Mouse (Mus musculus): Measurements from ENCODE around the gene Aaas.

The Aaas gene

DNA sequence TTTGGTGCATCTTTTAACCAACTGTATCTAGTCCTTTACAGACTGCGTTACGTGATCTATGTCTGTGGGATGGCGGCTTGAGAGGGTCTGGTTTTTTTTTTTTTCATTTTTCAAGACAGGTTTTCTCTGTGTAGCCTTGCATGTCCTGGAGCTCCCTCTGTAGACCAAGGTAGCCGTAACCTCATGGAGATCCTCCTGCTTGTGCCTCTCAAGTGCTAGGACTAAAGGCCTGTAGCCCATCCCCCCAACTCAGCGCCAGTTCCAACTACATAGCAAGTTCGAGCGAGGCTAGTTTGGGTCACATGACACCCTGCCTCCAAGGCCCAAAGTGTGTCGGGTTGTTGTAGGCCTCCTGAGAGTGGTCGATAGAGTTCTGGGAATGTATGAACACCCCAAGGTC lies 41.9 kb downstream of the Aaas start:
- DNase-seq (ENCODE audit: low spot score in 2 of 2), result no peak

DNA sequence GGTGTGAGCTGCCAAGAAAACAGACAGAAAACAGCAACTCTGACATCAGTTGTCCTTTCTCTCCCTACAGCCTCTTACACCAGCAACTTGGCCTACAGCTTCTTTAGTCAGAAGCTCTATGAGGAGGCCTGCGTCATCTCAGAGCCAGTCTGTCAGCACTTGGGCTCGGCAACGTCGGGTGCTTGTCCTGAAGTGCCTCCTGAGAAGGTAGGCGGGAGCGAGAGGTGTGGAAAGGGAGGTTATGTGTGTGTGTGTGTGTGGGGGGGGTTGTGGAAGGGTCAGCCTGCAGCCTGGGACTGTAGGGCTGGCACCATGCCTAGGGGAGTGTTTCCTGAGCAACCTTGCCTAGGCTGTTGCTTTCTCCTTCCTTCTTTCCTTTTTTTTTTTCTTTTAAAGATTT lies 48.0 kb downstream of the Aaas start:
- DNase-seq (ENCODE audit: low spot score in 2 of 2), result no peak

DNA sequence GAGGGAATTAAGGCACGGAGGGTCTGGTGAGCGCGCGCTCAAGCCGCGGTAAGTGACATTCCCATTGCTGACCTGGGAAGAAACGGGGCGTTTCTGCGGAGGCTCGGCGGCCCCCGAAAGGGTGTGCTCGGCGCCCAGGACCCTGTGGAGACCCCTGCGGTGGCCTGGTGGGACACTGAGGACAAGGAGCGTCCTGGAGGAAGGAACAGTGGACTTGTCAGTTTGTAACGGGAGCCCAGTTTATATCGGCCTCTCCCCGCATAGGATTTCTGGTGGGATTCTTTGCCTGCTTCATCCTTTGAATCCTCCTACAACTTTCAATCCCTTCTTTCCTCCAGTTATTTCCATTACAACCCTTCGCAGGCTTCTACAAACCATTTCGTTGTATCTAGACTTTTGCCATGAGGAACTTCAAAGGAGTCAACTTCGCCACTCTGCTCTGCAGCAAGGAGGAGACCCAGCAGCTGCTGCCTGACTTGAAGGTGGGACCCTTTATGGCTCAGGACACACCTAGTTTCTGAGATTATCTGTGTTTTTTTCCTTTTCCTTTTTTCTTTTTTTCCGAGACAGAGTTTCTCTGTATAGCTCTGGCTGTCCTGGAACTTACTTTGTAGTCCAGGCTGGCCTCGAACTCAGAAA lies 54.1 kb downstream of the Aaas start:
- DNase-seq (ENCODE audit: low spot score in 2 of 2), result no peak

DNA sequence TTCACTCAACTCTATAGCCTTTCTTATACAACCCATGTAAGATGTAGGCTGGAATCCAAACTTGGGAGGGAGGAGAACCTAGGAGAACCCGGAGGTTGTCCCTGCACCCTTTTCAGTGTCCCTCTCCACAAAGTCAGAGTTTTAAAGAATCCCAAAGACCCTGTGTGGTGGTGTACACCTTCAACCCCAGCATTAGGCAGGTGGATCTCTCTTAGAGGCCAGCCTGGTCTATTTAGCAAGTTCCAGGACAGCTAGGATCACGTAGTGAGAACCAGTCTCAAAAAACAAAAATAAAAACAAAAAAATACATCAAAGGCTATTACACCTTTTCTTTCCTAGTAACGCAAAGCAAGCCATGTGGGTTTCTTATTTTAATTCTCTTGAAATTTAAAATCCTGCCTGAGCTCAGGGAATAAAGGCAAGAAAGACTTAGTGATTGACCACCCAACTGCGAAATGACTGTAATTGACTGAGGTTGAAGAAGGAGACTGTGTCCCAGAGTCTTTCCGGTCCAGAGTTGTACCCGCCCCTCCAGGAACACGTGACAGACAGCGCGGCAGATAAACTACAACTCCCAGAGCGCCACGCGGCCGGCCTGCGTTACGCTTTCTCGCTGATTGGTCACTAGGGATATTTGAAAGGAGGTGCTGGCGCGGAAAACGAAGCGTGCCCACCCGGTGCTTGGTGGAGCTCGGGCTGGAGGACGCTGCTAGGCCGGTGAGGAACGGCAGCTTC lies 54.8 kb downstream of the Aaas start, which contains the start of gene Espl1:
Gene Espl1 (plus strand): TSS at position 634 of the 735 bp plus-strand sequence.
- DNase-seq (ENCODE audit: low spot score in 2 of 2), result peak; percentile 89 to 91

Data from right cerebral cortex, postnatal 36 days (tissue).